Mouse (Mus musculus) limb, embryonic 14.5 days (tissue): ENCODE measurements at regions not wholly inside any gene's neighbourhood (a gene's known extent, or its start where the extent isn't known, plus 50 kb on each side); places are given as distances from the start of the nearest gene placed in this dataset.

Source experiments
- ATAC-seq: fragments of 200-750 bp; cut with Nextera tagmentation; 2 replicates; pipeline ENCODE4 v1.8.0; 2017; ENCODE audit warnings: low read depth, moderate number of reproducible peaks, moderate TSS enrichment; ENCODE audit not compliant: low FRiP score
- DNase-seq: peaks from one replicate; pipeline ENCODE4 v3.0.0-alpha.2; 2015; ENCODE audit warnings: low spot score
- H3K27ac ChIP-seq: fragments of 300-500 bp; sonication (generic); replicated peaks from 2 replicates; pipeline ENCODE4 v1.5.1; 2014; ENCODE audit warnings: low read depth, mild to moderate bottlenecking, low read length, moderate library complexity, mixed read lengths
- H3K27me3 ChIP-seq: fragments of 300-500 bp; sonication (generic); 2 replicates; pipeline ENCODE4 v1.6.1; 2014; ENCODE audit warnings: low read length, mixed read lengths; ENCODE audit not compliant: control insufficient read depth, insufficient read depth
- H3K36me3 ChIP-seq: fragments of 300-500 bp; sonication (generic); 2 replicates; pipeline ENCODE4 v1.6.1; 2014; ENCODE audit warnings: mild to moderate bottlenecking, low read length, moderate library complexity, mixed read lengths; ENCODE audit not compliant: control insufficient read depth, insufficient read depth
- H3K4me1 ChIP-seq: fragments of 300-500 bp; sonication (generic); 2 replicates; pipeline ENCODE4 v1.6.1; 2014; ENCODE audit warnings: antibody characterized with exemption, low read length, mixed read lengths; ENCODE audit not compliant: control insufficient read depth, insufficient read depth
- H3K4me2 ChIP-seq: fragments of 300-500 bp; sonication (generic); replicated peaks from 2 replicates; pipeline ENCODE4 v1.6.1; 2014; ENCODE audit warnings: low read depth, mild to moderate bottlenecking, low read length, moderate library complexity; ENCODE audit not compliant: severe bottlenecking
- H3K4me3 ChIP-seq: fragments of 300-500 bp; sonication (generic); replicated peaks from 2 replicates; pipeline ENCODE4 v1.5.1; 2014; ENCODE audit warnings: low read length
- H3K9ac ChIP-seq: fragments of 300-500 bp; sonication (generic); 2 replicates; pipeline ENCODE4 v1.6.1; 2014; ENCODE audit warnings: mild to moderate bottlenecking, low read depth, low read length, moderate library complexity; ENCODE audit not compliant: severe bottlenecking
- H3K9me3 ChIP-seq: fragments of 300-500 bp; sonication (generic); 2 replicates; pipeline ENCODE4 v1.6.1; 2016; ENCODE audit warnings: low read length; ENCODE audit not compliant: control insufficient read depth
- POLR2A ChIP-seq: fragments of 200-500 bp; IDR thresholded peaks from 2 replicates; pipeline ENCODE4 v1.8.0; 2012; ENCODE audit warnings: inconsistent platforms, mild to moderate bottlenecking, moderate library complexity, borderline replicate concordance; ENCODE audit not compliant: insufficient read depth, insufficient read length; ENCODE audit errors: extremely low read depth
- WGBS: fragments of 180-500 bp; shearing (Covaris S2); extraction: QIAGEN DNeasy Blood & Tissue Kit; methylation state at CpG from one replicate; pipeline ENCODE4 v1.1.7; 2014; 5-methylcytosine and 5-hydroxymethylcytosine counted together

- DNase-seq (no peak), ATAC-seq (no peak)
- WGBS: 81% methylated on average over 2 of the region's 2 CpGs
- TF ChIP-seq POLR2A: no peak
- H3K36me3 ChIP-seq: no peaks in the 10 kb centered on the region
- no peaks in the 10 kb centered on the region for H3K4me1 ChIP-seq
- no peak overlapping the region for H3K9ac ChIP-seq
- no peaks in the 10 kb centered on the region for H3K9me3 ChIP-seq
- no peaks in the 10 kb centered on the region for H3K27me3 ChIP-seq
- no peak overlapping the region for H3K4me2 ChIP-seq
- H3K4me3 ChIP-seq: no peak overlapping the region
- no peak overlapping the region for H3K27ac ChIP-seq
Observed at GRCm38 (mm10) chr13:16299756-16300155, 288.1 kb downstream of the Inhba start.

GRCm38 (mm10) chr13:16314669-16315068, 303.0 kb downstream of the Inhba start:
- ATAC-seq: no peak
- no peak for TF ChIP-seq POLR2A
- no peak overlapping the region for H3K4me3 ChIP-seq

GRCm38 (mm10) chr13:16315689-16316088, 304.0 kb downstream of the Inhba start:
- TF ChIP-seq POLR2A: no peak
- Histone ChIP-seq H3K27ac (no peak overlapping the region), H3K4me3 (no peak overlapping the region), H3K36me3 (no peaks in the 10 kb centered on the region), H3K4me2 (no peak overlapping the region), H3K4me1 (no peaks in the 10 kb centered on the region), H3K27me3 (no peaks in the 10 kb centered on the region), H3K9me3 (no peaks in the 10 kb centered on the region), H3K9ac (no peak overlapping the region)
- no peak for DNase-seq
- no peak for ATAC-seq
- WGBS: 81% methylated on average over 2 of the region's 2 CpGs

More at GRCm38 (mm10) chr13:16314669-16315068, 303.0 kb downstream of the Inhba start:
- Histone ChIP-seq H3K27ac (no peak overlapping the region), H3K9me3 (no peaks in the 10 kb centered on the region), H3K36me3 (no peaks in the 10 kb centered on the region), H3K4me2 (no peak overlapping the region), H3K27me3 (no peaks in the 10 kb centered on the region), H3K4me1 (no peaks in the 10 kb centered on the region), H3K9ac (no peak overlapping the region)
- DNase-seq: no peak
- 80% methylated on average over 2 of the region's 2 CpGs for WGBS

GRCm38 (mm10) chr13:16316581-16316980, 304.9 kb downstream of the Inhba start:
- Histone ChIP-seq H3K27ac (no peak overlapping the region), H3K9ac (no peak overlapping the region), H3K4me3 (no peak overlapping the region), H3K36me3 (no peaks in the 10 kb centered on the region), H3K4me2 (no peak overlapping the region), H3K27me3 (no peaks in the 10 kb centered on the region), H3K4me1 (no peaks in the 10 kb centered on the region), H3K9me3 (no peaks in the 10 kb centered on the region)
- no peak for TF ChIP-seq POLR2A
- WGBS: 86% methylated on average over 2 of the region's 2 CpGs
- DNase-seq (no peak), ATAC-seq (no peak)

GRCm38 (mm10) chr13:16317412-16317811, 305.8 kb downstream of the Inhba start:
- Histone ChIP-seq H3K4me3 (no peak overlapping the region), H3K36me3 (no peaks in the 10 kb centered on the region), H3K27me3 (no peaks in the 10 kb centered on the region), H3K9me3 (no peaks in the 10 kb centered on the region), H3K4me1 (no peaks in the 10 kb centered on the region), H3K4me2 (no peak overlapping the region), H3K27ac (no peak overlapping the region), H3K9ac (no peak overlapping the region)
- 49% methylated on average over 3 of the region's 3 CpGs for WGBS
- DNase-seq (no peak), ATAC-seq (no peak)
- TF ChIP-seq POLR2A: no peak

GRCm38 (mm10) chr13:16320392-16320791, 308.7 kb downstream of the Inhba start:
- H3K4me1 ChIP-seq: no peaks in the 10 kb centered on the region
- H3K27me3 ChIP-seq: no peaks in the 10 kb centered on the region
- no peak overlapping the region for H3K9ac ChIP-seq
- no peaks in the 10 kb centered on the region for H3K36me3 ChIP-seq
- TF ChIP-seq POLR2A: no peak
- no peak overlapping the region for H3K27ac ChIP-seq
- H3K4me2 ChIP-seq: no peak overlapping the region
- WGBS: 84% methylated on average over 4 of the region's 4 CpGs
- H3K9me3 ChIP-seq: no peaks in the 10 kb centered on the region
- DNase-seq (no peak), ATAC-seq (no peak)
- no peak overlapping the region for H3K4me3 ChIP-seq
